Mouse (Mus musculus) CH12.LX (cell line): ENCODE measurements around the gene Psmd9.
A peak's percentile ranks its signal among the peaks of the same experiment; 100 is the strongest.

Experiments
- CTCF ChIP-seq, 2 experiments: IDR thresholded peaks in 1 of 2; conservative IDR thresholded peaks in 1 of 2; 2 replicates each; pipeline ENCODE4 v1.5.1; 2011 to 2012; ENCODE audit warnings: low read depth in 2 of 2, low read length in 2 of 2, improper control_type of control experiment in 1 of 2, inconsistent platforms in 1 of 2, mild to moderate bottlenecking in 1 of 2, moderate library complexity in 1 of 2
- ELF1 ChIP-seq: IDR thresholded peaks from 2 replicates; pipeline ENCODE4 v1.6.1; 2014; ENCODE audit warnings: low read depth, mild to moderate bottlenecking, inconsistent platforms, low read length, improper control_type of control experiment
- EP300 ChIP-seq: IDR thresholded peaks from 2 replicates; pipeline ENCODE4 v1.6.1; 2011; ENCODE audit warnings: low read length, improper control_type of control experiment
- HCFC1 ChIP-seq: IDR thresholded peaks from 2 replicates; pipeline ENCODE4 v1.6.1; 2012; ENCODE audit warnings: low read depth, mild to moderate bottlenecking, inconsistent platforms, low read length, improper control_type of control experiment
- MAX ChIP-seq: IDR thresholded peaks from 2 replicates; pipeline ENCODE4 v1.6.1; 2011; ENCODE audit warnings: low read length, improper control_type of control experiment
- MEF2A ChIP-seq: IDR thresholded peaks from 2 replicates; pipeline ENCODE4 v1.6.1; 2014; ENCODE audit warnings: low read depth, mild to moderate bottlenecking, inconsistent platforms, low read length, improper control_type of control experiment, borderline replicate concordance
- NRF1 ChIP-seq: IDR thresholded peaks from 2 replicates; pipeline ENCODE4 v1.6.1; 2014; ENCODE audit warnings: low read depth, mild to moderate bottlenecking, inconsistent platforms, low read length, improper control_type of control experiment, moderate library complexity
- POLR2A ChIP-seq: IDR thresholded peaks from 2 replicates; pipeline ENCODE4 v1.6.1; 2011; ENCODE audit warnings: low read depth, mild to moderate bottlenecking, improper control_type of control experiment, low read length
- ZKSCAN1 ChIP-seq: IDR thresholded peaks from 2 replicates; pipeline ENCODE4 v1.6.1; 2012; ENCODE audit warnings: low read depth, inconsistent platforms, low read length, improper control_type of control experiment, borderline replicate concordance

- TF ChIP-seq NRF1 (no peak), ZKSCAN1 (no peak), ELF1 (no peak), EP300 (0 out of 2 replicates have a peak, but pooled peaks have one; percentile 22), HCFC1 (no peak), CTCF (conservative IDR thresholded peaks at IDR 0.05 in 1 of 2, IDR thresholded peaks at IDR 0.05 in 1 of 2; ENCODE audit: low read depth in 2 of 2, low read length in 2 of 2) (no peak), MAX (no peak), MEF2A (no peak), POLR2A (no peak)
Measured at GRCm38 (mm10) chr5:123144746-123145590, 24.2 kb upstream of the Psmd9 start.
